Mouse (Mus musculus) megakaryocyte, embryonic 14.5 days (primary cell): Measurements from ENCODE around the gene Fgfr1op2.

Source experiments
- FLI1 ChIP-seq: IDR thresholded peaks from 2 replicates; pipeline ENCODE4 v1.6.1; 2012; ENCODE audit warnings: low read length, inconsistent platforms, mixed read lengths
- GATA1 ChIP-seq: IDR thresholded peaks from 3 replicates; pipeline ENCODE4 v1.6.1; 2012; ENCODE audit warnings: mixed read lengths, low read length, inconsistent platforms, borderline replicate concordance

GRCm38 (mm10) chr6:146551326-146551725 is 25.7 kb upstream of the Fgfr1op2 start:
- TF ChIP-seq GATA1 (no peak), FLI1 (no peak)
